Mouse (Mus musculus): Measurements from ENCODE around the gene Pate4. TPM values are rescaled to one million over a fixed set of nuclear protein-coding genes. Genes with fewer than 3 reads are reported as not detected.
A peak's percentile ranks its signal among the peaks of the same experiment; 100 is the strongest.
"Not testable (repeated sequence)": the region's sequence is repeated elsewhere in the genome, so short reads cannot be mapped to it uniquely, and the experiment has no call there.

The Pate4 gene
- total RNA-seq (2014; rRNA removed) (not detected in 2 replicates), polyA plus RNA-seq (2015; fragmentation: Nextera tagmentation; extraction: Ambion mirVana) (not detected in 2 replicates)

GRCm38 (mm10) chr9:35611841-35612240 lies at the start of gene Pate4:
Pate4 (minus strand) TSS chr9:35611941.
- Histone ChIP-seq H3K4me3 (ENCODE audit: low read depth, low read length) (no peak within 1 kb of the TSS), H3K27me3 (ENCODE audit: insufficient read depth, low read length) (no peaks in the 10 kb centered on the region), H3K27ac (ENCODE audit: low read depth, low read length) (no peak within 1 kb of the TSS), H3K9me3 (ENCODE audit: low read length) (no peaks in the 10 kb centered on the region), H3K4me2 (ENCODE audit: low read depth, low read length, poor library complexity, severe bottlenecking) (no peak within 1 kb of the TSS), H3K4me1 (ENCODE audit: insufficient read depth, low read length) (no peaks in the 10 kb centered on the region), H3K36me3 (ENCODE audit: insufficient read depth, low read length) (no peaks in the 10 kb centered on the region), H3K9ac (replicated peaks; ENCODE audit: low read length, poor library complexity, severe bottlenecking) (no peak within 1 kb of the TSS)
- no peak for ATAC-seq (ENCODE audit: low FRiP score)
- no peak for DNase-seq (ENCODE audit: low spot score)
- WGBS, result 82% methylated on average over 1 of the region's 1 CpGs
- no peak for TF ChIP-seq CTCF (IDR thresholded peaks at IDR 0.05)

- H3K27me3 ChIP-seq (ENCODE audit: insufficient read depth, low read length), result no peaks in the 10 kb centered on the region
- no peak for ATAC-seq (ENCODE audit: low FRiP score)
- no peaks in the 10 kb centered on the region for H3K4me1 ChIP-seq (ENCODE audit: insufficient read depth, low read length)
- no peak within 1 kb of the TSS for H3K4me3 ChIP-seq (ENCODE audit: low read depth, low read length)
- H3K9me3 ChIP-seq (ENCODE audit: low read length), result no peaks in the 10 kb centered on the region
- no peak for DNase-seq (ENCODE audit: low spot score)
- no peak for TF ChIP-seq CTCF (IDR thresholded peaks at IDR 0.05)
- no peaks in the 10 kb centered on the region for H3K36me3 ChIP-seq (ENCODE audit: insufficient read depth, low read length)
- no peak within 1 kb of the TSS for H3K27ac ChIP-seq (ENCODE audit: low read depth, low read length)
- H3K9ac ChIP-seq (replicated peaks; ENCODE audit: low read length, poor library complexity, severe bottlenecking), result no peak within 1 kb of the TSS
- no peak within 1 kb of the TSS for H3K4me2 ChIP-seq (ENCODE audit: low read depth, low read length, poor library complexity, severe bottlenecking)
- 76% methylated on average over 1 of the region's 1 CpGs for WGBS
Measured at GRCm38 (mm10) chr9:35648102-35648501, 36.4 kb upstream of the Pate4 start, which contains the start of gene Pate3. Pate3 (minus strand) TSS chr9:35648202.

- 81% methylated on average over 1 of the region's 1 CpGs for WGBS
- Histone ChIP-seq H3K9me3 (ENCODE audit: low read length) (no peaks in the 10 kb centered on the region), H3K27ac (ENCODE audit: low read depth, low read length) (no peak overlapping the region), H3K36me3 (ENCODE audit: insufficient read depth, low read length) (no peaks in the 10 kb centered on the region), H3K9ac (replicated peaks; ENCODE audit: low read length, poor library complexity, severe bottlenecking) (no peak overlapping the region), H3K27me3 (ENCODE audit: insufficient read depth, low read length) (no peaks in the 10 kb centered on the region), H3K4me1 (ENCODE audit: insufficient read depth, low read length) (no peaks in the 10 kb centered on the region), H3K4me2 (ENCODE audit: low read depth, low read length, poor library complexity, severe bottlenecking) (no peak overlapping the region), H3K4me3 (ENCODE audit: low read depth, low read length) (no peak overlapping the region)
- ATAC-seq (ENCODE audit: low FRiP score) (no peak), DNase-seq (ENCODE audit: low spot score) (no peak)
- no peak for TF ChIP-seq CTCF (IDR thresholded peaks at IDR 0.05)
Measured at GRCm38 (mm10) chr9:35632981-35633380, 21.2 kb upstream of the Pate4 start.

GRCm38 (mm10) chr9:35616784-35617183 lies 5.0 kb upstream of the Pate4 start:
- H3K4me3 ChIP-seq (ENCODE audit: low read depth, low read length); H3K4me1 ChIP-seq (ENCODE audit: insufficient read depth, low read length); ATAC-seq (ENCODE audit: low FRiP score); DNase-seq (ENCODE audit: low spot score); H3K36me3 ChIP-seq (ENCODE audit: insufficient read depth, low read length); H3K27me3 ChIP-seq (ENCODE audit: insufficient read depth, low read length); H3K9ac ChIP-seq (replicated peaks; ENCODE audit: low read length, poor library complexity, severe bottlenecking); H3K4me2 ChIP-seq (ENCODE audit: low read depth, low read length, poor library complexity, severe bottlenecking); H3K9me3 ChIP-seq (ENCODE audit: low read length); H3K27ac ChIP-seq (ENCODE audit: low read depth, low read length): not testable (repeated sequence)
- 69% methylated on average over 2 of the region's 2 CpGs for WGBS

- no peak overlapping the region for H3K4me2 ChIP-seq (ENCODE audit: low read depth, low read length, poor library complexity, severe bottlenecking)
- no peak overlapping the region for H3K27ac ChIP-seq (ENCODE audit: low read depth, low read length)
- no peaks in the 10 kb centered on the region for H3K4me1 ChIP-seq (ENCODE audit: insufficient read depth, low read length)
- ATAC-seq (ENCODE audit: low FRiP score) (no peak), DNase-seq (ENCODE audit: low spot score) (no peak)
- TF ChIP-seq CTCF (IDR thresholded peaks at IDR 0.05), result peak; percentile 54
- no peak overlapping the region for H3K9ac ChIP-seq (replicated peaks; ENCODE audit: low read length, poor library complexity, severe bottlenecking)
- no peaks in the 10 kb centered on the region for H3K36me3 ChIP-seq (ENCODE audit: insufficient read depth, low read length)
- H3K9me3 ChIP-seq (ENCODE audit: low read length), result no peaks in the 10 kb centered on the region
- WGBS, result 27% methylated on average over 2 of the region's 2 CpGs
- H3K4me3 ChIP-seq (ENCODE audit: low read depth, low read length), result no peak overlapping the region
- no peaks in the 10 kb centered on the region for H3K27me3 ChIP-seq (ENCODE audit: insufficient read depth, low read length)
Measured at GRCm38 (mm10) chr9:35614005-35614404, 2.3 kb upstream of the Pate4 start.

- H3K9me3 ChIP-seq (ENCODE audit: low read length), result no peaks in the 10 kb centered on the region
- DNase-seq (ENCODE audit: low spot score) (no peak), ATAC-seq (ENCODE audit: low FRiP score) (no peak)
- H3K4me3 ChIP-seq (ENCODE audit: low read depth, low read length), result no peak overlapping the region
- WGBS, result 64% methylated on average over 8 of the region's 8 CpGs
- H3K36me3 ChIP-seq (ENCODE audit: insufficient read depth, low read length), result no peaks in the 10 kb centered on the region
- H3K4me2 ChIP-seq (ENCODE audit: low read depth, low read length, poor library complexity, severe bottlenecking), result no peak overlapping the region
- H3K4me1 ChIP-seq (ENCODE audit: insufficient read depth, low read length), result no peaks in the 10 kb centered on the region
- TF ChIP-seq CTCF (IDR thresholded peaks at IDR 0.05), result no peak
- no peak overlapping the region for H3K9ac ChIP-seq (replicated peaks; ENCODE audit: low read length, poor library complexity, severe bottlenecking)
- H3K27ac ChIP-seq (ENCODE audit: low read depth, low read length), result no peak overlapping the region
- H3K27me3 ChIP-seq (ENCODE audit: insufficient read depth, low read length), result no peaks in the 10 kb centered on the region
Measured at GRCm38 (mm10) chr9:35607647-35608405, 3.9 kb downstream of the Pate4 start.

All from midbrain, postnatal 0 days (tissue).